Mouse (Mus musculus): ENCODE results near the gene Otx2. TPM values are rescaled to one million over a fixed set of nuclear protein-coding genes. Genes with fewer than 3 reads are reported as not detected.
A peak's percentile ranks its signal among the peaks of the same experiment; 100 is the strongest.

Gene Otx2
- polyA plus RNA-seq, 1 experiment from 2014 or later, result not detected

DNA sequence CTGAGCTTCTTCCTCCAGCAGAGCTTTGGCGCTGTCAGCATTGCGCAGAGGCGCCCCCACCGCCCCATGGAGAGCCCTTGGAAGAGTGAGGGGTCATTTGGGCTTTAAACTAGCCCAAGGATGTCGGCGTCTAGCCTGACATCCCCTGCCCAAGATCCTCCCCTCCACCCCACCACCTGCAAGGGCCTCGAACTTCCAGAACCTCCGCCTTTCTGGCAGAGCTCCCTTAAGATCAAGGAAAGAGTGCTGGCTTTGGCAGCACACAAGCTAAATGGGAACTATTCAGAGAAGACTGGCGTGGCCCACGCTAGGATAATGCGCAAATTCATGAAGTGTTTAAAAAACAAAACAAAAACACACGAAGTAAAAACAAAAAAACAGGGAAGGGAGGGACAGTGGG is 21.4 kb downstream of the Otx2 start:
- no peaks in the 10 kb centered on the region for H3K9me3 ChIP-seq (ENCODE audit: control insufficient read depth, low read length)
- 36% methylated on average over 12 of the region's 12 CpGs for WGBS
- no peak overlapping the region for H3K27ac ChIP-seq (ENCODE audit: low read depth, low read length)
- ATAC-seq (replicated peaks; ENCODE audit: low FRiP score), result no peak
- no peak overlapping the region for H3K4me3 ChIP-seq (ENCODE audit: low read depth, low read length)
- no peak overlapping the region for H3K4me2 ChIP-seq
- no peak for DNase-seq (ENCODE audit: low spot score)
- H3K4me1 ChIP-seq (replicated peaks; ENCODE audit: control insufficient read depth, insufficient read depth, low read length), result peaks cover 4% of the 10 kb centered on the region; the same call in 1 of the 2 replicates
- peaks cover 68% of the 10 kb centered on the region for H3K27me3 ChIP-seq (replicated peaks; ENCODE audit: control insufficient read depth, insufficient read depth, low read length)
- no peak overlapping the region for H3K9ac ChIP-seq (ENCODE audit: low read depth, low read length)
- no peaks in the 10 kb centered on the region for H3K36me3 ChIP-seq (ENCODE audit: control insufficient read depth, insufficient read depth, low read length)

DNA sequence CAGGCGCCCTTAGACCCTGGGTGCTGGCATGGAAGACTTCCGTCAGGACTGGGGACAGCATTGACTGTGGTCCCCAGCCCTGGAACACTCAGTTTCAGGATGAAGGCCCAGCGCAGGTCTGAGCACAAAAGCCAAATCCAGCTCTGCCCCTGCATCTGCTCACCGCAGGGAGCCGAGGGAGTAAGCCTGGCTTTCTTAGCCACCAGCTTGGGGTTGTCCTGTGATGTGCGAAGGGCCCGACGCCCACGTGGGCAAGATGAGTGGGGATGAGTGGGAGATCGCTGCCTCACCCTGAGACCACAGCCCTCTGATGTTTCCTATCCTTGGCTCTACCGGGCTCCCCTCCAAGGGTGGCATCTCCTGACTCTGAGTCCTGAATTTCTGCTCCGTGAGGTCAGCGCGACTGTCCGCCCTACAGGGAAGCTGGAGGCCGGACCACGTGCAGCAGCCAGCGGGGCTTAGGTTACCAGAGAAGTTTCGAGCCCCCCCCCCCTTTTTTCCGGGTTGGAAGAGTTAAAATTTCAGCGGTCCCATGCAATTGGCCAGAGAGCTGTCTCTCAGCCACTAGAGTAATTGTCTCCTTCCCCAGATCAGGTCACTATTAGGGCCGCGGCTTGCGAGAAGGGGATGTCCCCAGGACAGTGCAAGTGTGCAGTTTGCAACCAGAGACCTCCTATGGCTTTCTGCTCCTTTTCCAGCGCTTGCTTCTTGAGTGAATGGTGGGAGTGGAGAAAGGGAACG is 22.0 kb downstream of the Otx2 start:
- H3K4me2 ChIP-seq, result peak overlapping the region; percentile 37

DNA sequence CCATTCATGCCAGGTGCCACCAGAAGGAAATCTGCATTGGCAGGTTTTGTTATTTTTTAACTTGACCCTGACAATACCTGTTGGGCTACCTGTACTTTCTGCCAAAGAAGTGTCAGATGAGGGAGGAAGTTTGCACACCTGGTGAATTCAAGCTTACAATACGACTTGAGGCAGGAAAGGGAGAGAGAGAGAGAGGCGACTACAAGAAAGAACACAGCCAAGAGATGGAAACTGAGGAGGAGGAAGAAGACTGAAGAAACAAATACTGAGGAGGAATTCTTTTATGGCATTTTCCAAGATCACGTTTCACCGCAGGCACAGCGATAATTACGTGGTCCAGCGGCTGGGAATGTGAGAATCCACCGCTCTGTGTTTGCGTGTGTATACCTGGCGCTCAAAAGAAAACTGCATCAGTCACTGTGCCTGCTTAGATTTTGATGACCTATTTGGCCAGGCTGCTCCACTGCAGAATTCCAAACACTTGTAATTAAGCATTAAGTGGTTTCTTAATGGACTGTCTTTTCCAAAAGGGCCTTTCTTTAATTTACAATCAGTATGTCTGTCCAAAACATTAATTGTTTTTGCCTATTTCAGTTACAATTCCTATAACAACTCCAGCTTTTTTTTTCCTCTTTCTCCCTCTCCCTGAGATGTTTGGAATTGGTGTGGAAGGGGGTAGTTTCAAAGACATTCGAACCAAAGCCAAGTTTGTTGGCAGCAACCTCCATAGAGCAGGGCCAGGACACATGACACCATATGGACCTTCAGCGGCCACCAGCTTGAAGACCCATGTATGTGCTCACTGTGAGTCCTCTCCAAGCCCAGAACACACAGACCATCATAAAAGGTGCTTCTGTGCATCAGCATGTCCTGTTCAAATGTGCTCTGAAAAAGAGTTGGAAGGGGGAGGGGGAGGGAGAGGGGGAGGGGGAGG is 31.9 kb downstream of the Otx2 start:
- H3K36me3 ChIP-seq (ENCODE audit: control insufficient read depth, insufficient read depth, low read length), result no peaks in the 10 kb centered on the region
- 83% methylated on average over 12 of the region's 12 CpGs for WGBS
- no peaks in the 10 kb centered on the region for H3K27me3 ChIP-seq (replicated peaks; ENCODE audit: control insufficient read depth, insufficient read depth, low read length)
- H3K4me2 ChIP-seq, result no peak overlapping the region
- no peak overlapping the region for H3K27ac ChIP-seq (ENCODE audit: low read depth, low read length)
- no peak overlapping the region for H3K9ac ChIP-seq (ENCODE audit: low read depth, low read length)
- no peaks in the 10 kb centered on the region for H3K4me1 ChIP-seq (replicated peaks; ENCODE audit: control insufficient read depth, insufficient read depth, low read length)
- no peak overlapping the region for H3K4me3 ChIP-seq (ENCODE audit: low read depth, low read length)
- DNase-seq (ENCODE audit: low spot score) (no peak), ATAC-seq (replicated peaks; ENCODE audit: low FRiP score) (no peak)
- no peaks in the 10 kb centered on the region for H3K9me3 ChIP-seq (ENCODE audit: control insufficient read depth, low read length)

More for the DNA sequence above, 22.0 kb downstream of the Otx2 start:
- WGBS, result 8% methylated on average over 26 of the region's 26 CpGs
- ATAC-seq (replicated peaks; ENCODE audit: low FRiP score) (no peak), DNase-seq (ENCODE audit: low spot score) (no peak)
- H3K9ac ChIP-seq (ENCODE audit: low read depth, low read length), result no peak overlapping the region
- H3K4me3 ChIP-seq (ENCODE audit: low read depth, low read length), result no peak overlapping the region
- peaks cover 4% of the 10 kb centered on the region; the same call in 1 of the 2 replicates for H3K4me1 ChIP-seq (replicated peaks; ENCODE audit: control insufficient read depth, insufficient read depth, low read length)
- peaks cover 62% of the 10 kb centered on the region for H3K27me3 ChIP-seq (replicated peaks; ENCODE audit: control insufficient read depth, insufficient read depth, low read length)
- no peak overlapping the region for H3K27ac ChIP-seq (ENCODE audit: low read depth, low read length)
- no peaks in the 10 kb centered on the region for H3K36me3 ChIP-seq (ENCODE audit: control insufficient read depth, insufficient read depth, low read length)
- no peaks in the 10 kb centered on the region for H3K9me3 ChIP-seq (ENCODE audit: control insufficient read depth, low read length)

DNA sequence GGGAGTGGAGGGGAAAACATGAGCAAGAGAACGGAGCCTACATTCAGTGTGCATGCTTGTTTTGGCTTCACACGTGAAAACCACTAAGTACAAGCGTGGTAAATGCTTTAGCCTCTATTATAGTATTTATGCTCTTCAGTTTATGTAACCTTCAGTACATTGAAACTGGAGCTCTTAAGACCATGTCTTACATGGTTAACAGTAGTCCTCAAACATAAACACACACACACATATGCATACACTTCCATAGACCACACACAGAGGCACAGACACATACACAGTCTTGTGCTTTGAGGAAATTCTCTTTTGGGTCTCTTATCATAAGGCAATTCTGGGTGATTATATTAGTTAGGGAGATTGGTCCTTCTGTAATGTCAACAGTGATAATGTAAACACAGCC is 40.5 kb downstream of the Otx2 start:
- H3K27ac ChIP-seq (ENCODE audit: low read depth, low read length), result no peak overlapping the region
- ATAC-seq (replicated peaks; ENCODE audit: low FRiP score), result no peak
- WGBS, result 88% methylated on average over 3 of the region's 3 CpGs
- no peak for DNase-seq (ENCODE audit: low spot score)
- no peaks in the 10 kb centered on the region for H3K27me3 ChIP-seq (replicated peaks; ENCODE audit: control insufficient read depth, insufficient read depth, low read length)
- H3K4me2 ChIP-seq, result no peak overlapping the region
- no peak overlapping the region for H3K9ac ChIP-seq (ENCODE audit: low read depth, low read length)
- no peaks in the 10 kb centered on the region for H3K36me3 ChIP-seq (ENCODE audit: control insufficient read depth, insufficient read depth, low read length)
- no peaks in the 10 kb centered on the region for H3K4me1 ChIP-seq (replicated peaks; ENCODE audit: control insufficient read depth, insufficient read depth, low read length)
- H3K4me3 ChIP-seq (ENCODE audit: low read depth, low read length), result no peak overlapping the region
- H3K9me3 ChIP-seq (ENCODE audit: control insufficient read depth, low read length), result no peaks in the 10 kb centered on the region

DNA sequence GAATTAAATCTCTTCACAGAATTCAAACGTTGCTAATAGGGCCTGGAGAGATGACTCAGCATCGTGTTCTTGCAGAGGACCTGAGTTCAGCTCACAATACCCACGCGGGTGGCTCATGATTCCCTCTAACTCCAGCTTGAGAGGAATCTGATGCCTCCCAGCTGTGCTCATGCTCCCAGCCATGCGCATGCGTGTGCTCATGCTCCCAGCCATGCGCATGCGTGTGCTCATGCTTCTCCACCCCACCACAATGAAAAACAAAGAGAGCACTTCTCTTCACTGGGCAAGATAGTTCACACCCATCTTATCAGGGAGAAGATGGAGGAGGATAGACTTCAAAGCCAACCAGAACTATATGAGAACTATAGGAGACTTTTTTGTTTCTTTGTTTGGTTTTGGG is 41.3 kb downstream of the Otx2 start:
- no peaks in the 10 kb centered on the region for H3K4me1 ChIP-seq (replicated peaks; ENCODE audit: control insufficient read depth, insufficient read depth, low read length)
- ATAC-seq (replicated peaks; ENCODE audit: low FRiP score) (no peak), DNase-seq (ENCODE audit: low spot score) (no peak)
- H3K27me3 ChIP-seq (replicated peaks; ENCODE audit: control insufficient read depth, insufficient read depth, low read length), result no peaks in the 10 kb centered on the region
- H3K4me3 ChIP-seq (ENCODE audit: low read depth, low read length), result no peak overlapping the region
- H3K4me2 ChIP-seq, result no peak overlapping the region
- no peak overlapping the region for H3K27ac ChIP-seq (ENCODE audit: low read depth, low read length)
- no peak overlapping the region for H3K9ac ChIP-seq (ENCODE audit: low read depth, low read length)
- H3K9me3 ChIP-seq (ENCODE audit: control insufficient read depth, low read length), result no peaks in the 10 kb centered on the region
- 82% methylated on average over 8 of the region's 8 CpGs for WGBS
- H3K36me3 ChIP-seq (ENCODE audit: control insufficient read depth, insufficient read depth, low read length), result no peaks in the 10 kb centered on the region

DNA sequence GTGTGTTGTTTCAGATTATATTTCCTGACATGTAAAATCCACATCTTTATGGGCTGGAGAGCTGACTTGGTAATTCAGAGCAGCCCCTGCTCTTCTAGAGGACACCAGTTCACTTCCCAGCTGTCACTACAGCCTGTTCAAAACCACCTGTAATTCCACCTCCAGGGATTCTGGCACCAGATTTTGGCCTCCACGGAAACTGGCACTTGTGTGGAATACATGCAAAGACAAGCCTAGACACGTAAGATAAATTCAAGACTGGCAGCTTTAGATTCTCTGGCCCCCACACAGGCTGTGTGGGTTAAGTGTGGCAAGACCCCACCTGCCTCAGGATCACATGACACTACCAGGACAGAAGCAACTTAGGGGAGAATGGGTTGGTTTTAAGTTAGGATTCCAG is 42.1 kb downstream of the Otx2 start:
- Histone ChIP-seq H3K4me3 (ENCODE audit: low read depth, low read length) (no peak overlapping the region), H3K27ac (ENCODE audit: low read depth, low read length) (no peak overlapping the region), H3K4me2 (no peak overlapping the region), H3K4me1 (replicated peaks; ENCODE audit: control insufficient read depth, insufficient read depth, low read length) (no peaks in the 10 kb centered on the region), H3K36me3 (ENCODE audit: control insufficient read depth, insufficient read depth, low read length) (no peaks in the 10 kb centered on the region), H3K9me3 (ENCODE audit: control insufficient read depth, low read length) (no peaks in the 10 kb centered on the region), H3K9ac (ENCODE audit: low read depth, low read length) (no peak overlapping the region), H3K27me3 (replicated peaks; ENCODE audit: control insufficient read depth, insufficient read depth, low read length) (no peaks in the 10 kb centered on the region)
- DNase-seq (ENCODE audit: low spot score) (no peak), ATAC-seq (replicated peaks; ENCODE audit: low FRiP score) (no peak)
- 82% methylated on average over 2 of the region's 2 CpGs for WGBS

DNA sequence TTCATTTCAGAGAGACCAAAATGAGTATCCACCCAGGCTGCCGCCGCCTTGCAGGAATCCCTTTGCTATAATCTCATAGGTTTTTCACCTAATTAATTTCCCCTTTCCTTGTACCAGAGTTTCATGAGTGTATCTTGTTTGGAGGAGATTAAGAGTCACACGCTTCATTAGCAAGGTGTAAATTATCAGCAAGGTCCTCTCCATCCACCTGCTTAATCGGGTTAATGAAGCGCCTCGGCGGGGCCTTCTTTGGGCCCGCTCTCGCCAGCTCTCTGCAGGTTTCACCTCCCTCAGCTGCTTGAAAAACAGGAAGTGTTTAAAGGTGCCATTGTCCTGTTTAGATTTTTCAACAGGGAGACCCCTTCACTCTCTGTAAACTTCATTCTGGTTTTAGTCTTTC is 44.2 kb downstream of the Otx2 start:
- Histone ChIP-seq H3K4me3 (ENCODE audit: low read depth, low read length) (no peak overlapping the region), H3K4me2 (no peak overlapping the region)
- 86% methylated on average over 9 of the region's 9 CpGs for WGBS

DNA sequence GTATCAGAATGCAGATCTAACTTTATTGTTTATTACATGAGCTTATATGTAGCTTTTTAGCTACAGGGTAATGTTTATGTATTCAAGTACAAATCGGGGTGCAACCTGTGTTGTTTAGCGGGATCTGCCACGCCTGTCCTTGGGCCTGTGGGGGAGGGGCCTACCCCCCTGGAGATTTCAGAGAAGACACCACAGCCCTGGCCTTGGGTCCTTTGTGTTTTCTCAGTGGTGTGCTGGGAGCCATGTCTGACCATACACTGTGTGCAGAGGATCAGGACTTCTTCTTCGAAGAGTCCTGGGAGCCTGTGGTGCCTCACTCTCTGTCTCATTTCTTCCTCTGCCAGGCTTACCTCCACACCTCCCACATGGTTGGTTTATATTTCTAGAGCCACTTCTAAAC is 47.3 kb downstream of the Otx2 start:
- H3K4me2 ChIP-seq, result no peak overlapping the region
- DNase-seq (ENCODE audit: low spot score) (no peak), ATAC-seq (replicated peaks; ENCODE audit: low FRiP score) (no peak)
- no peak overlapping the region for H3K4me3 ChIP-seq (ENCODE audit: low read depth, low read length)
- H3K27me3 ChIP-seq (replicated peaks; ENCODE audit: control insufficient read depth, insufficient read depth, low read length), result no peaks in the 10 kb centered on the region
- no peak overlapping the region for H3K27ac ChIP-seq (ENCODE audit: low read depth, low read length)
- H3K9me3 ChIP-seq (ENCODE audit: control insufficient read depth, low read length), result no peaks in the 10 kb centered on the region
- no peaks in the 10 kb centered on the region for H3K4me1 ChIP-seq (replicated peaks; ENCODE audit: control insufficient read depth, insufficient read depth, low read length)
- 69% methylated on average over 4 of the region's 4 CpGs for WGBS
- H3K36me3 ChIP-seq (ENCODE audit: control insufficient read depth, insufficient read depth, low read length), result no peaks in the 10 kb centered on the region
- H3K9ac ChIP-seq (ENCODE audit: low read depth, low read length), result no peak overlapping the region

More for the DNA sequence above, 44.2 kb downstream of the Otx2 start:
- no peaks in the 10 kb centered on the region for H3K4me1 ChIP-seq (replicated peaks; ENCODE audit: control insufficient read depth, insufficient read depth, low read length)
- H3K27ac ChIP-seq (ENCODE audit: low read depth, low read length), result no peak overlapping the region
- no peaks in the 10 kb centered on the region for H3K9me3 ChIP-seq (ENCODE audit: control insufficient read depth, low read length)
- no peak overlapping the region for H3K9ac ChIP-seq (ENCODE audit: low read depth, low read length)
- no peak for DNase-seq (ENCODE audit: low spot score)
- no peak for ATAC-seq (replicated peaks; ENCODE audit: low FRiP score)
- H3K27me3 ChIP-seq (replicated peaks; ENCODE audit: control insufficient read depth, insufficient read depth, low read length), result no peaks in the 10 kb centered on the region
- H3K36me3 ChIP-seq (ENCODE audit: control insufficient read depth, insufficient read depth, low read length), result no peaks in the 10 kb centered on the region

All from liver, embryonic 11.5 days (tissue).